Mouse (Mus musculus) heart, postnatal 0 days (tissue): ENCODE measurements around the gene Diexf.

Source experiments
- CTCF ChIP-seq: IDR thresholded peaks from 2 replicates; pipeline ENCODE4 v1.5.1; 2016; ENCODE audit warnings: antibody characterized with exemption, control low read depth, low read depth
- EP300 ChIP-seq: IDR thresholded peaks from 2 replicates; pipeline ENCODE4 v1.6.1; 2016; ENCODE audit warnings: antibody characterized with exemption, low read depth

GRCm38 (mm10) chr1:193169856-193170255 is 39.8 kb upstream of the Diexf start:
- no peak for TF ChIP-seq CTCF
- TF ChIP-seq EP300, result no peak
